Mouse (Mus musculus): ENCODE data around the gene Rasgrf2. TPM values are rescaled to one million over a fixed set of nuclear protein-coding genes. Genes with fewer than 3 reads are reported as not detected.
A peak's percentile ranks its signal among the peaks of the same experiment; 100 is the strongest.

Gene Rasgrf2
- total and polyA plus RNA-seq, 3 experiments = not detected

DNA sequence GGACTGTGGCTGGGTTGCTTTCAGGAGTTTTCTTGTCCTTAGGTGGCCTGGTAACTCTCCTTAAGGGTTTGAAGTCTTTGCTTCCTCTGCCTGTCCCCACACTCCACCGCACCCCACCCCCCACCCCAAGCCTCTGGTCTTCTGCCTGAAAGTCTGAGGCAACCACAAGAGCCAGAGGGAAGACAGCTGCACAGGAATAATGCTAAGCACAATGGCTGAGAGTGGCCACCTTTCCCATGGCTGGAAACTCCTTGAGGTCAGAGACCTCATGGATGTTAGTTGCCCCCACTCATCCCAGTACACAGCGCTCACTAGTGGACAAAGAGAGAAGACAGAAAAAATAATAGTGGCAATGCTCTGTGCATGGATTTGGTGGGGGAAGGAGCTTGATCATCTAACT, 213.6 kb downstream of the Rasgrf2 start:
- Histone ChIP-seq H3K27me3 (ENCODE audit: control insufficient read depth in 1 of 2, insufficient read depth in 2 of 2, low read length in 2 of 2) (0 out of 4 replicates have a peak, but pooled peaks cover 0 to 1% of the 10 kb centered on the region in 2 experiments), H3K4me3 (ENCODE audit: control insufficient read depth in 1 of 2, insufficient read depth in 1 of 2, low read depth in 2 of 2, low read length in 2 of 2) (no peak overlapping the region), H3K9ac (ENCODE audit: control insufficient read depth, low read depth, low read length, poor library complexity, severe bottlenecking) (no peak overlapping the region), H3K36me3 (ENCODE audit: control insufficient read depth in 1 of 2, insufficient read depth in 2 of 2, low read length in 2 of 2) (no peaks in the 10 kb centered on the region), H3K79me2 (ENCODE audit: control insufficient read depth, insufficient read depth, low read length, poor library complexity) (no peaks in the 10 kb centered on the region), H3K4me1 (ENCODE audit: control insufficient read depth in 1 of 2, insufficient read depth in 2 of 2, low read length in 2 of 2) (no peaks in the 10 kb centered on the region), H3K27ac (ENCODE audit: control insufficient read depth, low read depth, low read length) (no peak overlapping the region), H3K9me3 (replicated peaks; ENCODE audit: insufficient read depth, low read length) (no peaks in the 10 kb centered on the region)
- no peak for DNase-seq (ENCODE audit: low read depth, low spot score)
- TF ChIP-seq CTCF (IDR thresholded peaks at IDR 0.05 in 2 of 3, conservative IDR thresholded peaks at IDR 0.05 in 1 of 3; ENCODE audit: control insufficient read depth in 1 of 3, insufficient read depth in 1 of 3, low read depth in 2 of 3, low read length in 3 of 3, poor library complexity in 1 of 3, severe bottlenecking in 1 of 3) (peak in 1 of 3 experiments; percentile 13; a peak in 1 of 6 replicates), BHLHE40 (IDR thresholded peaks at IDR 0.05; ENCODE audit: borderline replicate concordance, low read depth, low read length) (no peak), SIN3A (IDR thresholded peaks at IDR 0.05; ENCODE audit: low read length) (no peak), TAL1 (IDR thresholded peaks at IDR 0.05; ENCODE audit: low read length) (no peak), NRF1 (IDR thresholded peaks at IDR 0.05; ENCODE audit: insufficient read depth, low read depth, low read length, poor library complexity, severe bottlenecking) (no peak), KAT2A (conservative IDR thresholded peaks at IDR 0.05; ENCODE audit: low read depth, low read length) (no peak)

GRCm38 (mm10) chr13:91916308-91916707, 215.1 kb downstream of the Rasgrf2 start:
- TF ChIP-seq USF2 (IDR thresholded peaks at IDR 0.05; ENCODE audit: borderline replicate concordance in 1 of 2, insufficient read depth in 1 of 2, low read depth in 1 of 2, low read length in 2 of 2) (no peak), ZMIZ1 (IDR thresholded peaks at IDR 0.05; ENCODE audit: low read depth, low read length) (no peak), ZNF384 (IDR thresholded peaks at IDR 0.05; ENCODE audit: low read depth, low read length) (no peak), CHD1 (IDR thresholded peaks at IDR 0.05; ENCODE audit: low read depth, low read length) (no peak), MEF2A (IDR thresholded peaks at IDR 0.05; ENCODE audit: extremely low read depth, insufficient replicate concordance, low read depth, low read length, poor library complexity, severe bottlenecking) (no peak), ZC3H11A (IDR thresholded peaks at IDR 0.05; ENCODE audit: low read depth, low read length) (no peak), POLR2AphosphoS2 (IDR thresholded peaks at IDR 0.05; ENCODE audit: low read length) (no peak), CTCF (IDR thresholded peaks at IDR 0.05 in 2 of 3, conservative IDR thresholded peaks at IDR 0.05 in 1 of 3; ENCODE audit: control insufficient read depth in 1 of 3, insufficient read depth in 1 of 3, low read depth in 2 of 3, low read length in 3 of 3, poor library complexity in 1 of 3, severe bottlenecking in 1 of 3) (no peak), NRF1 (IDR thresholded peaks at IDR 0.05; ENCODE audit: insufficient read depth, low read depth, low read length, poor library complexity, severe bottlenecking) (no peak), SIN3A (IDR thresholded peaks at IDR 0.05; ENCODE audit: low read length) (no peak), MYC (IDR thresholded peaks at IDR 0.05; ENCODE audit: low read depth, low read length) (no peak), NELFE (IDR thresholded peaks at IDR 0.05; ENCODE audit: low read depth, low read length) (no peak), MYB (IDR thresholded peaks at IDR 0.05; ENCODE audit: low read depth, low read length) (no peak), ZKSCAN1 (IDR thresholded peaks at IDR 0.05; ENCODE audit: low read depth, low read length) (no peak), GABPA (IDR thresholded peaks at IDR 0.05; ENCODE audit: low read depth, low read length) (no peak)
- H3K36me3 ChIP-seq (ENCODE audit: control insufficient read depth in 1 of 2, insufficient read depth in 2 of 2, low read length in 2 of 2) = no peaks in the 10 kb centered on the region
- H3K4me1 ChIP-seq (ENCODE audit: control insufficient read depth in 1 of 2, insufficient read depth in 2 of 2, low read length in 2 of 2) = no peaks in the 10 kb centered on the region
- H3K79me2 ChIP-seq (ENCODE audit: control insufficient read depth, insufficient read depth, low read length, poor library complexity) = no peaks in the 10 kb centered on the region
- H3K9ac ChIP-seq (ENCODE audit: control insufficient read depth, low read depth, low read length, poor library complexity, severe bottlenecking) = no peak overlapping the region
- 0 out of 4 replicates have a peak, but pooled peaks cover 0 to 1% of the 10 kb centered on the region in 2 experiments for H3K27me3 ChIP-seq (ENCODE audit: control insufficient read depth in 1 of 2, insufficient read depth in 2 of 2, low read length in 2 of 2)
- DNase-seq (ENCODE audit: low read depth, low spot score) = no peak
- no peaks in the 10 kb centered on the region for H3K9me3 ChIP-seq (replicated peaks; ENCODE audit: insufficient read depth, low read length)
- no peak overlapping the region for H3K4me3 ChIP-seq (ENCODE audit: control insufficient read depth in 1 of 2, insufficient read depth in 1 of 2, low read depth in 2 of 2, low read length in 2 of 2)
- H3K27ac ChIP-seq (ENCODE audit: control insufficient read depth, low read depth, low read length) = no peak overlapping the region
